Mouse (Mus musculus) erythroid progenitor cell, adult 5-6 weeks (primary cell): ENCODE measurements around the gene Tpp2. TPM values are rescaled to one million over a fixed set of nuclear protein-coding genes. Genes with fewer than 3 reads are reported as not detected.
"Not testable (repeated sequence)": the region's sequence is repeated elsewhere in the genome, so short reads cannot be mapped to it uniquely, and the experiment has no call there.

ENCODE experiments used
- ATAC-seq: replicated peaks from 2 replicates; pipeline ENCODE4 v1.8.0; 2016; ENCODE audit warnings: moderate number of reproducible peaks, mild to moderate bottlenecking, moderate TSS enrichment, inconsistent platforms; ENCODE audit not compliant: poor library complexity, low FRiP score, severe bottlenecking
- total RNA-seq, 2 experiments: library from RNA; stranded (forward) in 1 of 2; stranded (reverse) in 1 of 2; fragments of 150-400 nt in 1 of 2; fragments of 186-747, 209-891 nt in 1 of 2; gene quantifications; 2 replicates each; pipeline versions ENCODE4 v1.2.3 to v1.2.4; 2015 to 2017; ENCODE audit warnings: low replicate concordance in 2 of 2

Tpp2 gene
- total RNA-seq (2015; ENCODE audit: low replicate concordance) (42.2 and 53.2 TPM in 2 replicates), total RNA-seq (2017; ENCODE audit: low replicate concordance) (31.3 and 51.7 TPM in 2 replicates)

GRCm38 (mm10) chr1:43933488-43934415 lies at the start of gene Tpp2:
Gene Tpp2 (plus strand): TSS chr1:43933647.
- ATAC-seq: peak; percentile 99

GRCm38 (mm10) chr1:43888358-43888757 lies 45.1 kb upstream of the Tpp2 start:
- ATAC-seq: not testable (repeated sequence)

- no peak for ATAC-seq
Observed at GRCm38 (mm10) chr1:43895742-43896141, 37.7 kb upstream of the Tpp2 start.

DNA sequence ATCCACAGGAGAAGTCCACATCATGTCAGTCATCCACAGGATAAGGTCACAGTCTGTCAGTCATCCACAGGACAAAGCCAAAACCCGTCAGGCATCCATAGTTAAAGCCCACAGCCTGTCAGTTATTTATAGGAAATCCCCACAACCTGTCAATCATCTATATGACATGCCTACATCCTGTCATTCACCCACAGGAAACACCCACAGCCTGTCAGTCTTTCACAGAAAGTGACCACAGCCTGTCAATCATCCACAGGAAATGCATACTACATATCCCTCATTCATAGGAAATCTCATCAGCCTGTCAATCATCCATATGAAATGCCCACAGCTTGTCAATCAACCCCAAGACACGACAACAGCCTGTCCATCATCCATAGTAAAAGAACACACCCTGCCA lies 36.3 kb upstream of the Tpp2 start:
- ATAC-seq: no peak

- no peak for ATAC-seq
Observed at GRCm38 (mm10) chr1:43897987-43898386, 35.5 kb upstream of the Tpp2 start.

DNA sequence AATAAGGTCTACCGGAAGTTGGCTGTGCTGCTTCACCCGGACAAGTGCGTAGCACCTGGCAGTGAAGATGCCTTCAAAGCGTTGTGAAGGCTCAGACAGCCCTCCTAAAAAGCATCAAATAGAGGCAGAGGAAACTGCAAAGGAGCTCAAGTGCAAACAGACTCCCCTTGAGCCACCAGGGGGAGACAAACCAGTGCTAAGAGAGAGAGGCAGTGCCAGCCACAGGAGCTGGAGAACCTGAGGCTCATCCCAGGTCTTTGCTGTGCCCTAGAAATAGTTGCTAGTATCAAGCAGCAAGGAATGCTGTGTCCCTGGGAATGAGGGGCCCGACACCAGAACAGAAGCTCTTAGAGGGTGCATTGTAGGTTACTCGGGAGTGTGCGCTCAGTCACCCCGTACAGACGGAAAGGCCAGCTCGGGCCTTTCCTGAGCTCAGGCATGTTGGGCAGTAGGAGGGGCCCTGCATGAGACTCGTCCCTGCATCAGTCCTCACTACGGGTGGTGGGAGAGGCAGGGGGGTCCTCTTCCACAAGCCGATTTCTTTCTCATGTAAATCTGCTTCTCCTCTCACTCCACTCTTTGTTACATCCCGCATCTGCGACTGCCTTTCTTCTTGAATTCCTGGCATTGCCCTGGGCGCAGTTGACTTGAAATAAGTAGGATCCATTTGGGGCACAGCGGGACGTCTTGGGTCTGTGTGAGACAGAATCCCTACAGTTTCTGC lies 34.3 kb upstream of the Tpp2 start:
- ATAC-seq: peak; percentile 52; the same call in 1 of the 2 replicates

DNA sequence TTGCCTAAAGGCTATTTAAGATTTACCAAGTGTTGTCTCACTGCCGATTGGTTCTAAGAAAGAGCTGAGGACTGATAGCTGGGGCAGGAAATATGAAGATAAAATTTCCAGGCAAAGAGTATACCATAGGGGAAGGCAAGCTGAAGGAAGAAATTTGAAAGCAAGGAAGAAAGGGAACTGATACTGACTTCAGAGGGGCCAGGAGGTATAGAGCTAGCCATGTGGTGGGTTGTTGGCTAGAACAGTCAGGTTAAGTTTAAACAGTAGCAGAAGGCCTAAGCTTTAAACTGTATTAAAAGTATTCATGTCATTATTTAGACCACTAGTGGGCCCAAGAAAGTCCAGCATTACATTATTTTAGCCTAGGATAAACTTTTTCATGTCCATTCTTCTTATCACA lies 31.0 kb upstream of the Tpp2 start:
- no peak for ATAC-seq

DNA sequence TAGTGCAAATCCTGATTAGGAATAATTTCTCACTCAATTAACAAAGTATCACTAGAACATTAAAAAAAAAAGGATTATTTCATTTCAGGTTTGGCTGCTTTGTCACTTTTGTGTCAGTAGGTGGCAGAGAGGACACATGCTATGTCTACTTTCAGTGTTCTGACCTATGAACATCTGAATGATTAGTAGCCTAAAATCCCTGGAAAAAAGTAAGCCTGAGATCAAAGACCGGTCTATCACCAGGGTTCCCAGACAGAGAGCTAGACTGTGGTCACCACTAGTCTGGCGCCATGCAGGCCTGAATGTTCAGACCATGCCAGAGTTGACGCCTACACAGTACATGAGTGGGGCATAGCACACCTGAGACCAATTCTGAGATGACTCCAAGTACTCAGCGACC lies 30.6 kb upstream of the Tpp2 start:
- ATAC-seq: no peak

- ATAC-seq: no peak
Observed at GRCm38 (mm10) chr1:43915428-43915827, 18.0 kb upstream of the Tpp2 start.

GRCm38 (mm10) chr1:43916854-43917253 lies 16.6 kb upstream of the Tpp2 start:
- ATAC-seq: no peak

- ATAC-seq: no peak
Observed at GRCm38 (mm10) chr1:43934416-43934810, 966 bp downstream of the Tpp2 start.

GRCm38 (mm10) chr1:43939310-43939709 lies 5.9 kb downstream of the Tpp2 start:
- ATAC-seq: no peak

GRCm38 (mm10) chr1:43941476-43942217 lies 8.2 kb downstream of the Tpp2 start:
- 0 out of 2 replicates have a peak, but pooled peaks have one; percentile 60 for ATAC-seq

GRCm38 (mm10) chr1:43942814-43943213 lies 9.4 kb downstream of the Tpp2 start:
- peak; percentile 92 for ATAC-seq

DNA sequence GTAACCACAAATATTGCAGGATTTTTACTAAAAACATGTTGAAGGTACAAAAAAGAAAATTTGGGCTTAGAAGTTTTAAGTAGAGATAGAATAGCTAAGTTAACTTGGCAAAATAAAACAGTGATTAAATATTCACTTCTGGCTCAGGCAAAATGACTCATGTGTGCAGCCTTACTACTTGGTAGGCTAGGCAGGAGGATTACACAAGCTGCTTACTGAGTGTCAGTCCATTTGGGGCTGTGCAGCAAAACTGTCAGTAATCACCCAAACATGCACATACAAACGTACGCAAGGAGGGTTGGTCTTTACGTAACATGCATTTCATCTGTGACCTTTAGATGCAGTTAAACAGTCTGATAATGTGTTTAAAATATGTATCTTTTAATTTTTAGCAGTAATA lies 20.2 kb downstream of the Tpp2 start:
- no peak for ATAC-seq

GRCm38 (mm10) chr1:43964381-43964780 lies 30.9 kb downstream of the Tpp2 start:
- ATAC-seq: no peak

DNA sequence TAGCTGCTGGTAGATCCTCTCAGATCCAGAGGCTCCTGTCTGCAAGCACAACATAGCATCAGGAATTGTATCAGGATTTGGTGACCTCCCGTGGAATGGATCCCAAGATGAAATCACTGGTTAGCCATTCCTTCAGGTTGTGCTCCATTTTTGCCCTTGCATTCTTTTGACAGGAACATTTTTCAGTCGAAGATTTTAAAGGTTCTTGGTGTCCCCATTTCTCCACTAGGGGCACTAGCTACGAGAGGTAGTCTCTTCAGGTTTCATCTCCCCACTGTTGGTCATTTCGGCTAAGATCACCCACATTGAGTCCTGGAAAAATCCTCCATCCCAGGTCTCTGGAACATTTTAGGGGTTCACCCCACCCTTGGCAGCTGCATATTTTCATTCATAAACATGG lies 33.3 kb downstream of the Tpp2 start:
- ATAC-seq: no peak

- no peak for ATAC-seq
Observed at GRCm38 (mm10) chr1:43969361-43969760, 35.9 kb downstream of the Tpp2 start.

DNA sequence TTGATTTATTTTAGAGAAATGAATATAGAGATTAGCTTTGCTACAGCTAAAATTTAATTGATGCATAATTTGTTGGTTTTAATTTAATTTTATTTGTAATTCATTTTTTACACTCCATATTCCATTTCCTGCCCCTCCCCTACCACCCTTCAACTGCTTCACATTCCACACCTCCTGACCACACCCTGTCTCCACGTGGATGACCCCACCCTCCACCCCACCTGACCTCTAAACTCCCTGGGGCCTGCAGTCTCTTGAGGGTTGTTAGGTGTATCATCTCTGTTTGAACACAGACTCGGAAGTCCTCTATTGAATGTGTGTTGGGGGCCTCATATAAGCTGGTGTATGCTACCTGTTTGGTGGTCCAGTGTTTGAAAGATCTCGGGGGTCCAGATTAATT lies 37.6 kb downstream of the Tpp2 start:
- ATAC-seq: no peak

- no peak for ATAC-seq
Observed at GRCm38 (mm10) chr1:43996914-43997589, 63.6 kb downstream of the Tpp2 start.
